Mouse (Mus musculus) embryo, embryonic 11 days (tissue): ENCODE data around the gene Ackr2.

Experiments used
- DNase-seq: peaks from one replicate; pipeline ENCODE4 v3.0.0-alpha.2; 2015

The Ackr2 gene

GRCm38 (mm10) chr9:121892057-121892687, 6.0 kb upstream of the Ackr2 start:
- no peak for DNase-seq

- DNase-seq, result no peak
Measured at GRCm38 (mm10) chr9:121894447-121894846, 3.7 kb upstream of the Ackr2 start.

DNA sequence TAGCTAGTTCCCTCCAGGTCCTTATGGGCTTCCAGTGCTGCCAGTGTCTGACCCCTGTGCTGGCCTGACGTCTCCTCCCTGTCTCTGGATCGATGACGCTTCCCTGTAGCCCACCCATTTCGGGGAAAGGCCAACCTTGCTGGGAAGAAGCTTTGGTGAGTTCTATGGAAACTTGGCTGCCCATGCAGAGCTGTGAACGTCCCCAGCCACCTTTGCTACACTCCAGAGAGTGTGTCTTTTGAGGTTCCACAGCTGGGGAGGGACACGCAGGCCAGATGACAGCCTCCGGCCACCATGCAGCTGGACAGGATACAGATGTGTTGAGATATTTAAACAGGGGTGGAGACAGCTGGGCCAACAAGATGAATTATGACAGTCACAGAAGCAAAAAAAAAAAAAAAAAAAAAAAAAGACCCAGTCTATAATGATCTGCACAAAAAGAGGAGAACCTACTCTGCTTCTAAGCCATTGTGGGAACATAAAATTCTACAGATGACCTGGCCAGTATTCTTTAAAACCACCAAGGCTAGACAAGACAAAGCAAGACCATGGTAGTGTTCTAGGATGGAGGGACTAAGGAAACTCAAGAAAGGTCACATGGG, 2.7 kb upstream of the Ackr2 start:
- no peak for DNase-seq

- no peak for DNase-seq
Measured at GRCm38 (mm10) chr9:121896820-121897219, 1.3 kb upstream of the Ackr2 start.

DNA sequence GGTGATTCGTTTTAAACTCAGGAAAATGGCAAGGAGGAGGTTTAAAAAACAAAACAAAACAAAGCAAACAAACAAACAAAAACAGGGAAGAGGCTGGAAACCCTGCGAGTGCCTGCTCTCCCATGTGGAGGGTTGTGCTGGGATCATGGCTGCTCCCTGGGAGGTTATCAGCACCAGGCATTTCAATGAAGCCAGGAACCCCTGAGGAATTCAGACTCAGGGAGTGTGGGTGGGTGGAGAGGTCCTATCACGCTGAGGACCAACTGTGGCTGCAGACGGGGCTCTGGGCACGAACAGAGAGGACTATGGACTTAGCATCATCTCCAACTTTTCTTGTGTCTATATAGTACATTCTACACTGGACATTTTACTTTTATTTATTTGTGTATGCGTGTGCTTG, 1.2 kb downstream of the Ackr2 start:
- DNase-seq, result no peak

DNA sequence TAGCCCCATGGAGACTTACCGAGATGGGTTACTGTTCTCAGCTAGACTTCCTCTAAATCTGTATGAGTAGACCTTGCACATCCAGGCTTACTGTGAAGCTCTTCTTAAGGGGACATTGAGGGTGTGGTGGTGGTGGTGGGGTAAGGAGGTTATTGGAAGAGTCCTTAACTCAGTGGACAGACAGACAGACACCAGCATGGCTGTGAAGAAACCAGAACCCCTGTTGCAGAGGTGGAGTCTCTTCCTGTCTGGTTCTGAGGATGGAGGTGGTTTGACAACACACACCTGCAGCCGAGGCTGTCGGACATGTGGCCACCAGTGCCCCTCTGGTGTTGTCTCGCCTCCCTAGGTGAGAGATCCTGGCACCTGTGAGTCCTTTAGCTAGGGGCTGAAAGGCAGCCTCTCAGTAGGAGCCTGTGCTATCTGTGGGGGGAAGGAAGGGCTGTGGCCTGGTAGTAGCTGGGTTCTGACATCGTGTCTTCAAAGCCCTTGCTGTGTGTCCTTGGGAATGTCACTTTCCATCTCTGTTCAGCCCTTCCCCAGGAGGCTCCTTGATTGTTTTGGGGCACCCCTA, 2.2 kb downstream of the Ackr2 start:
- DNase-seq, result no peak

DNA sequence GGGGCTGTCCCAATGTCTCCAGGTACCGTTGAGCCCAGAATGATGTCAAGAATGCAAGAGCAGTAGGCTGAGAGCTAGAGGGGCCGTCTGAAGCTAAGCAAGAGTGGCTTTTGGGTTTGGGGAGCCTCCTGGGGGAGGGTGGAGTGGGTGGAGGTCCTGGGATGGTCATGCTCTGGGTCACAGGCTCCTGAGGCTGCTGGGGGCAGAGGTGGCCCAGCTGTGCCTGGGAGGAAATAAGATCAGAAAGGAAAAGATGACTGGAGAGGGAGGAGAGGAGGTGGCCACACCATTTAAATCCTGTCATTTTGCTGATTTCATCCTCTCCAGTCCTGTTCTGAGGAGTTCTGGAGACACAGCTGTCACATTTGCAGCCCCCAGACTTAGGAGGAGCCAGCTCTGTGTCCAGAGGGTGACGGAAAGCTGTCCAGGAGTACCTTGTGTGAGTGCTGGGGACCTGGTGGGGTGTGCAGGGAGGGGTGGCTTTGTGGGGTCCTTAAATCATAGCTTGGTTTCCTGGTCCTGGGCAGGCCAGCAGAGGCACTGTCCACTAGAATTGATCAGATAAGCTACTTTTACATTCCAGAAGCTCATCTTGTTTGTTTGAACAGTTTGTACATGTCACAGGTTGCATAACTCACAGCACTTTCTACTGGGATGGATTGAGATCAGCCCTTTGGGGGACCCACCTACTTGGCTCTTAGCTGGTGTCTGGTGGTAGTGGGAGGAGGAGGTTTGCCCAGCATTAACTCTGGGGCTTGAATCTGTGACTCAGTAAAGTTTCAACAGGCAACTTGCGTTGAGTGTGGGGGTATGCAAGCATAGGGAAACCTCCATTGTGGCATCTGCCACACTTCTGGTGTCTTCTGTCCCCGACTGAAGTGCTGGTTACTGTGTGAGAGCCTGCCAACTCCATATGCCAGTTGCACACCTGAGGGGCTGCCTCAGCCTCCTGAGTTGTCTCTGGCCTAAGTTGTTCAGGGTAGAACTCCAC, 3.9 kb downstream of the Ackr2 start:
- no peak for DNase-seq

- no peak for DNase-seq
Measured at GRCm38 (mm10) chr9:121903476-121904305, 5.5 kb downstream of the Ackr2 start.

GRCm38 (mm10) chr9:121904319-121904718, 6.2 kb downstream of the Ackr2 start:
- DNase-seq, result no peak

DNA sequence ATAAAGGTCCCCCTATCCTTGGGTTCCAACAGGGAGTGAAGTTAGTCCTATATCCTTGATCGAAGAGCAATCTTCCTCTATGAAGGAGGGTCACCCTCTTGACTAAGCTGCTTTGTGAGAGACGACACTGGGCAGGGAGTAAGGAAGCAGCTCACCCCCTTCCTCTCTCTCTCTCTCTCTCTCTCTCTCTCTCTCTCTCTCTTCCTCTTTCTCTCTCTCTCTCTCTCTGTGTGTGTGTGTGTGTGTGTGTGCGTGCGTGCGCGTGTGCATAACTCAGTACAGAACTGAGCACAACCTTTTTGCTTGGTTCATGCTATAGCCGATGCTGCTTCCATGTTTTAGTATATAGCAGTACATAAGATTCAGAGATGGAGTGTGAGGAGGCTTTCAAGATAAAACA, 6.8 kb downstream of the Ackr2 start:
- no peak for DNase-seq

DNA sequence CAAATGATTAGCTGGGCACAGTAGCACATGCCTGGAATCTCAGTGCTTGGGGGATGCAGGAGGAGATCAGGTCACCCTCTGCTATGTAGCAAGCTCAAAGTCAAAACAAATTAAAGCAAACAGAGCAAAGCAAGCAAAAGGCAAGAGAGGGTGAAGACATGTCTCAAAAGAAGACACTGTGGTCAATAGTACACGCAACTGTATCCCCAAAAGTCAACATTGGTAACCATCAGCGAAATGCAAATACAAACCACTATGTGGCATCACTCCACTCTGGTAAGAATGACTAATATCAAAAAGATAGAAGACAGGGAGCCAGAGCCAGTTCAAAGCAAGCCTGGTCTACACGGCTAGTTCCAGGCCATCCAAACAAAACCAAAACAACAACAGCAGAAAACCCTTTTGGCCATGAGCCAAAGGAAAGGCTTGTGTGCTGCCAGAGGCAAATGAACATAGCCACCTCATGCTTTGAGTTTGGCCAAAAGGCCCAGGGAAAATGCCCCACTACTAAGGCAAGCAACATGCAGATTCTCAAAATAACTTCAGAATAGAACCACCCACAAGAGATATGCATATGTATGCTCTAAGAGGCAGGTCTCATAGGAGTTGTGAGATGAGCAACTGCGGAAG, 7.5 kb downstream of the Ackr2 start:
- DNase-seq, result no peak

DNA sequence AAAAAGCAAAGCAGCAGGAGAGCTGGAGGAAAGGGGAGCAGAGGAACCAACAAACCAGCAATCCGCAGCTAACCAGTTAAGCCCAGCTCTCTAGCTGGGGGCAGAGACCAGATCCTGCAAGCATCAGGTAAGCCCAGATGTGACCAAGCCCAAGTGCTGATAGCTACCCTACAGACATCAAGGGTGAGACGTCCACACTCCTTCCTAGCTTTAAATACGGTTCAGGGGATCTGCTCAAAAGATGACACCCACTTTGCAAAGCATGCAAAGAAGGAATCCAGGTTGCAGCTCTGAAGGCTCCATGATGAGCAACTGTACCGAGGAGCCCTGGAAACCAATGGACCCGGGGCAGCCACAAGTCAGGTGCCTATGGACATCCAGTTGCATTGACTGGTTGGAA, 8.3 kb downstream of the Ackr2 start:
- no peak for DNase-seq

DNA sequence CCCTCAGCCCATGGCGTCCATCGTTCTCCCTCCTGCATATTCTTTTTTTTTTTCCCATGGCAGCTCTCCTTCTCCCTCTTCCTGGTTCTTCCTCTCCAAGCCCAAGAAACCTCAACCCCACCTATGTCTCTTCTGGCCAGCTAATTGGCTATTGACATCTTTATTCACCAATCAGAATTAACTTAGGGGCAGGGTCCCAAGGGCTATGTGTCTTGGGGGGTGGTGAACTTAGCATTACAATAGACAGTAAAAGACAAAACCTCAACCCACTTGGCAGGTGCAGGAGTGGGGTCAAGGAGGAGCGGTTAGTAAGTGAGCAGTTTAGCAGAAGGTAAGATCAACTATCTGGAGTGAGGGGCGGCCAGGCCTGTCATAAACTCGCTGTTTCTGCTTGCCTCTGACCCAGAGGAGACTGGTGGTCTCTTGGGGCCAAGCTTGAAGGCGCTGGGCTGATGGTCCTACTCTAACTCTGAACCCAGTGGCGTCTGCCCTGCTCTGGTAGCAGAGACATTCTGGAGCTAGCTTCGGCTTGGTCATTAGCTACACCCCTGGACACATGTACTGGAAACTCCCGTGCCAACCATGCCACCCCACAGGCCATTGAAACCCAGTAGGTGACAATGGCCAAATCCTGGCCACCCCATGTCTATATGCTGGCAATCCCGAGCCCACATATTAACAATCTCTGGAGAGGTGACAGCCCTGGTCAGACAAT, 9.4 kb downstream of the Ackr2 start:
- DNase-seq, result no peak

- DNase-seq, result no peak
Measured at GRCm38 (mm10) chr9:121908321-121908720, 10.2 kb downstream of the Ackr2 start.

DNA sequence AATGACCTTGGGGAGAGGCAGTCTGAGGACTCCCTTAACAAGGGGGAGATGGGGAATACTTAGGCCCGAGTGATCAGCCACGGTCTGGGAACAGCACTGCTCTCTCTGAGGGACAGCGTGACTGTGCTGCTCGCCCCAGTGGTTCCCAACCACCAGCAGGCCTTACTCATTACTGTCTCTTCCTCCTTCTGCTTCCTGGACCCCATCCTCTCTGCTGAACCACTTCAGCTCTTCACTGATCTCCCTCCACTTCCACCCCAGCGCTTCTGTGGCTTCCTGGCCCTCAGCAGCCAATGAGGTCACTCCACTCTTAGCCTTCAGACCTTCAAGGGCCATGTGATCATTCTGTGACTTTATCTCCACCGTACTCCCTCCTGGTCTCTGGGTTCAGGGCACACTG, 11.5 kb downstream of the Ackr2 start:
- DNase-seq, result no peak

DNA sequence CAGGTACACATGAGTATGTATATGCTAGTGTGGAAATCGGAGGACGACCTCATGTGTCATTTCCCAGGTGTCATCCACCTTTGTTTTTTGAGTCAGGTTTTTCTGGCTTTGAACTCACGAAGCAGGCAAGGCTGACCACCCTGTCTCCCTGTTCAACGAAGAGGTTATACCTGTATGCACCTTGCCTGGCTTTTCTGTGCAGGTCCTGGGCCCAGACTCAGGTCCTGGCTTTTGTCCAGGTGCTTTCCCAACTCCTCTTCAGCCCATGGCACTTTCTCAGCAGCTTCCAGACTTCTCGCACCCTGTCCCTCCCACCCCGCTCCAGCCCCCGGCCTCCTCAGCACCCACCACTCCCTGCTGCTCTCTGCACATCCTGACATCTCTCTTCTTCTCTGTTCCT, 13.0 kb downstream of the Ackr2 start:
- no peak for DNase-seq

DNA sequence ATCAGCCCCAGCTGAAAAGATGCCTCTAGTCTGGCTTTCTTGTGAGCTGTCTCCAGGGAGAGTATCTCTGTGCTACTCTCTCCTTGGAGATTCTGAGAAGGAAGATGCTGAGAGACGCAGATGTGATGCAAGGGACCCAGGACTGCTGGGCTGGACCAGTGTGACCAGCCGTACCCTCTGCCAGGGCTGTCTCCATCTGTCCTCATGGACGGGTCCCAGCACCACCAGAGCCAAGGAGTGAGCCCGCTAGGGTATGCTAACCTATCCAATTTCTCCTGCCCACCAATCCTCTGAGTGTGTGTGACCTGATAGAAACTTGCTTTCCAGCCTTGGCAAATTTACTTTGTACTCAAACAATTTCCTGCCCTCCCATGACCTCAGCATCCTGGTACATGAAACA, 14.6 kb downstream of the Ackr2 start:
- no peak for DNase-seq

DNA sequence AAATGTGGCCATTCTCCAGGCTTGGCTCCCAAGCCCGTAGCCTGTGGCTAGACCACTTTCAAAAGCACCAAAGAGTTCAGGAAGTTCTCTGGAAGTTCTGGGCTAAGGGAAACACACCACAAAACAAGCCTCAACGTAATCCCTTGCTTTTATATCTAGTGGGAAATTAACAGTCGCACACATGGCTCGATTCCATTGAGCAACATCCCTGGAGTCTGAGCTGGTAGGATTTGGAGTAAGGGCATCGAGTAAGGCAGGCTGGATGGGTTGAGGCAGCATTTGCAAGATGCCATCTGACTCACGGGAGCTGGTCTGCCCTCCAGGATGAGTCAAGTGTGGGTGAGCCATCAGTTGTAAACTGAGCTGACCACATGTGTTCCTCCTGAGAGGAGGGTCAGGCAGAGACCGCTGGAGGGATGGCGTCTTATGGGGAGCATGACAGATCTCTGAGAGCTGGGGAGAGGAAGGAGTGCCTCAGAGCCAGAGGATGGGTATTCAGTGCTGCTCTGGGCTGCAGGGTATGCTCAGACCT, 16.1 kb downstream of the Ackr2 start:
- DNase-seq, result no peak

- DNase-seq, result no peak
Measured at GRCm38 (mm10) chr9:121915056-121915455, 16.9 kb downstream of the Ackr2 start.

DNA sequence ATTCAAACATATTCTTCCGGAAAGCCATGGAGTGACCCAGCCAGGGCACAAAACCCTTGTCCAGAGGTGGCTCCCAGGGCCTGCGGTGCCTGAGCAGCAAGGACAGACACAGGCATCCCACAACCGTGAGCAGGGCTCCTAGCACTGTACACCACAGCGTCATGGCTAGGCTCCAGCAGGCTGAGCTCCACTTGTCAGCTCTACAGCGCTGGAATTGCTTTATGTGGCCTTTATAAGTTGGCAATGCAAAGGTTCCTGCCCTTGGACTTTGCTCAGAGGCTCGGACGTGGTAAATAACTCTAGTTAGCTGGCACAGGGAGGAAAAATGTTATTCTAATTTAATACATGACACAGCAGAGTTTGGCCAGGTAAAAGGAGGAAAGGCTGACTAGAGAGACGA, 17.9 kb downstream of the Ackr2 start, which contains the start of gene Cyp8b1:
Cyp8b1 (minus strand) TSS at position 204 of the 400 bp plus-strand sequence.
- no peak for DNase-seq

DNA sequence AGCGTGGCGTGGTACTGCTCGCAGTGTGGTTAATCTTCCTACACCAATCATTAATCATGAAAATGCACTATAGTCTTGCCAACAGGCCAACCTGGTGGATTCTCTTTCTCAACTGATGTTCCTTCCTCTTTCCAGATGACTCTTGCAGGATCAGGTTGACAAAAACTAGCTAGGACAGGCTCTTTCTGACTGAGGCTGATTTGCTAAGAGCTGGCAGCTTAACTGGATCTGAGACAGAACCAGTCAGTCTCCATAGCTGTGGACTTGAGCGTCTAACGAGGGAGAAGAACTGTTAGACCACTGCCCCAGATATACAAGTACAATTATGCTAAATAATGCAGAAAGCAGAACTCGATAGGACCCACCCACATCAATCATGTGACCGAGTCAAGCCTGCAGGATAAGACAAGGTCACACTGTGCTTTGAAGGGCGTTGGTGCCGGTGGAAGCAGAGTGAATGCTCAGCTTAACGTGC, 20.9 kb downstream of the Ackr2 start:
- DNase-seq, result no peak
